Mouse (Mus musculus) spleen, embryonic (tissue): ENCODE data around the gene Sprn.

ENCODE experiments used
- CTCF ChIA-PET: fragments of 350-600 bp; sonication (Branson Sonifier 250); formaldehyde crosslinking; loops from one replicate; lab custom pipeline; 2022; lab: Charles Lee

Sprn gene

DNA sequence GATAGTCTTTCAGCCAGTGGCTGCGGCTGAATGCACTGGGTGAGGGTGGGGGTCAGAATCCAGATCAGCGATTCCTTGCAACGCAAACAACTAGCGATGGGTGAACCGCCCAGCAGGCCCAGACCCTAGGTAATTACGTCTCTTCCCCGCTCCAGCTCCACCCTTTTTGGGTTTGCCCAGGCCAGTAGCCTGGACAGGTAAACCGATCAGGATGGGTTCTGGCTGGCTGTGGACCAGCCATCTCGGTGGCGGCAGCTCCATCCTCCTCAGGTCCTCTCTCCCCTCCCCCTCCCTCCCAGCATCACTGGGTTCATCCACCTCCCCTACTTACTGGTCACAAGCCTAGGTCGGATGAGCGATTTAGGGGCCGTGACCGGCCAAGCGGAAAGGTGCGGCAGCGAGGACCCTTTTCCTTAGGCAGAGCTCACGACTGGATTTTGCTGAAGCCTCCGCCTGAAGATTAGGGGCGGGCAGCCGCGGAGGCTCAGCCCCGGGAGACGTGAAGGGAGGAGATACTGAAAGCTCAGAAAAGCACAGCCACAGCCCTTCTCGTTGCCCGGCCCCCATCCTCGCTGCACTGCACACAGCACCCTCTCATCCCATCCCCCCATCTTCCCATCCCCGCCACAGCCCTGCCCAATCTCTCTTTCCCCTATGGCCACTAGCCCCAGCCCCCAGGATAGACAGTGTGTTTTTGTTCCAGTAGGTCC, at the start of gene Sprn:
Gene Sprn, minus strand, starts transcription at position 660 of the 710 bp plus-strand sequence.
- CTCF ChIA-PET = no interaction called here

DNA sequence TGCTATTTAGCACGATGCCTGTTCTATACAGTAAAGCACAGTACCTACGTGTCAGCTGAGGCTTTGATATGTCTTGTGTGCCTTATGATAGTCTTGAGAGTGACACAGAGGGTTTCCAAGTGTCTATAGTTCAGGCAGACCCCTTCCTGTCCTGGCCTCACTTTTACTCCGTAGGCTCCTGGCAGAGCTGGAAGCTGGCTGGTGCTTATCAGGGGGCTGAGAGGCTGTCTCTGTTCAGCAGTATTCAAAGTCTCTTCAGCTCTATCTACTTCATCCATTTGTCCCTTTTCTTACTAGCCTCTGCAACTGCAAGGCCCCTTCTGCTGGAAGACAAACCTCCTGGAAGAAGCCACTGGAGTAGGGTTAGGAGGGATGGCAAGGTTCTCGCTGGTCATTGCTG, 46.4 kb upstream of the Sprn start:
- CTCF ChIA-PET = no interaction called here

DNA sequence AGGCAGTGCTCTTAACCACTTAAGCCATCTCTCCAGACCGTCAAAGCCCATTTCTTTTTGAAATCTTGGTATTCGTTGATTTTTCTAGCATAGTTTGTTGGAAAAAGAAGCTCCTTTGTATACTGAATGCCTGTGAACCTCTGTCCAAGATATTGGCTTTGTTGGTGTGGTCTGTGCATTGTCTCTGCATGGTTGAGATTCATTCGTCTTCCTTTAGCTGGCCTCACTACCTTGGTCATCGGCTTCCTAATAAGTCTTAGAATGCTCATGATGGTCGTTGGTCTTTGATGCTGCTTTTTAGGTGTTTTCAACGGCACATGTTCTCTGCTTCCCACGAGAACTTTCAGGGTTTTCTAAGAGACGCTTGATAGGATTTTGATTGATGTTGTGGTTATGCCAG, 41.3 kb upstream of the Sprn start:
- CTCF ChIA-PET = no interaction called here

DNA sequence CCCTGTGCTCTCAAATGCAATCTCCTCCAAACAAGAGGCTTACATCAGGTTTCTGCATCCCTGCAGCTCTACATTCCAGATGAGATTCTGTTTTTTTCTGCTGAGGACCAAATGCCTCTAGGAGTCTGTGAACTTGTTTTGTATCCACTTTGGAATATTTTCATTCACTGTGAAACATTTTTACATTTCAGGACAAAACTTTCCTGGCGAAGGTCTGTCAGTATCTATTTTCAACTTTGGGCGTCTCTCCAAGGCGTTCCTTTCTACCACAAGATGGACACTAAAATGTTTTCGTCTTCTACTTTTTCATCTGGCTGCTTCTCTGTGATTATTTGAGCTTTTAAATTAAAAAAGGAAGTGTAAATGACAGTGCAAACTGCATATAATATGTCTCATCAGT, 39.4 kb upstream of the Sprn start:
- CTCF ChIA-PET = no interaction called here

DNA sequence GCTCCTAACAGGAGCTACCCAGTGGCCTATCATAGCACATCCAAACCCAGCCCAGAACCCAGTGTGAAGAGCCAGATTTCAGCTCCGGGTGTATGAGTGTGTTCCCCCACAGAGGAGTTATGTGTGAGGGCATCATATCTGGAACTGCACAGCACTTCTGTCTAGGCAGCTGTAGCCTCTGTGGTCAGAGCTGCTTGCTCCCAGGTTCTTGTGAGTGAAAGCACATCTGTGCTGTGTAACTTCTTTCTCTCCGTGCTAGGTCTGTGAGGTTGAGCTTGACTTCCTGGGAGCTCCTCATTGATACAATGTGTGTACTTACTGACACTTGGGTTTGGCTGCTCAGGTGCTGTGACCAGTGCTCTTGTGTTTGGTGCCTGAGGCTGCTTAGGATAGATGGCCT, 38.2 kb upstream of the Sprn start:
- CTCF ChIA-PET = interaction anchor here (0.6 kb wide), 1 partner anchor 1022 kb away, joined by 10 read pairs; no protein-coding TSS in a partner anchor

DNA sequence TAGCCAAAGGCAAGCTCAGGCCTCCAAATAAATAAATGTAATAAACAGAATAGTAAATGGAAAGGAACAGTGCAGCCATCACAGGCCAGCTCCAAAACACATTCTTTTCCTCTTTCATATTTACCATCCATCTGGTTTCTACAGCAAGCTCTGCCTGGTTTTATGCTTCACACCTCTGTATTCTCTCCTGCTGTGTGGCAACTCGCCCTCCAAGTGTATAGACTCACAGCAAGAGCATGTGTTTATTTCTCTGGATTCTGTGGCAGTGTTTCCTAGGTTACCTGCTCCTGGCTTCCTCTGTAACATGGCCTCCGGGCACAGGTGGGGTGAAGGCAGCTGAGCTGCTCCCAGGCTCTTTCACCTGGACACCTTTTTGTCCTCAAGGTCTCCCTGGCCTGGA, 37.8 kb upstream of the Sprn start:
- CTCF ChIA-PET = interaction anchor here (0.6 kb wide), 1 partner anchor 1022 kb away, joined by 10 read pairs; no protein-coding TSS in a partner anchor

DNA sequence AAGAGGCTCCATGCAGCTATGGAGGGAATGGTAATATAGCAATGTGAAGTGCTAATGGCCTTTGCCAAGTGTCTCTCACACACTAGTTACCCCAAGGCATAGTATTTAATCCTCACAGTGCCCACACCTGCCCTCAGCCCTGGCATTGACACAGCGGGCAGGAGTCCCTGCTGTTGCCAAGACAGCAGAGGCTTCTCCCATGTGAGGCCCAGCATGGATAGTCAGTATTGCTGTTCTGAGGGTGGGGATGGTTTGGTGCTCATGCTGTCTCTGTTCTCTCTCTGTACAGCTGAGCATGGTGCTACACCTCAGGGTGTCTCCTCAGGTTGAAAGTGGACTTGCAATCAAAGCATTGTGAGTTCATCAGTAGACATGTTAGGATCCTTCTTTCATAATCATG, 35.8 kb upstream of the Sprn start:
- CTCF ChIA-PET = no interaction called here

DNA sequence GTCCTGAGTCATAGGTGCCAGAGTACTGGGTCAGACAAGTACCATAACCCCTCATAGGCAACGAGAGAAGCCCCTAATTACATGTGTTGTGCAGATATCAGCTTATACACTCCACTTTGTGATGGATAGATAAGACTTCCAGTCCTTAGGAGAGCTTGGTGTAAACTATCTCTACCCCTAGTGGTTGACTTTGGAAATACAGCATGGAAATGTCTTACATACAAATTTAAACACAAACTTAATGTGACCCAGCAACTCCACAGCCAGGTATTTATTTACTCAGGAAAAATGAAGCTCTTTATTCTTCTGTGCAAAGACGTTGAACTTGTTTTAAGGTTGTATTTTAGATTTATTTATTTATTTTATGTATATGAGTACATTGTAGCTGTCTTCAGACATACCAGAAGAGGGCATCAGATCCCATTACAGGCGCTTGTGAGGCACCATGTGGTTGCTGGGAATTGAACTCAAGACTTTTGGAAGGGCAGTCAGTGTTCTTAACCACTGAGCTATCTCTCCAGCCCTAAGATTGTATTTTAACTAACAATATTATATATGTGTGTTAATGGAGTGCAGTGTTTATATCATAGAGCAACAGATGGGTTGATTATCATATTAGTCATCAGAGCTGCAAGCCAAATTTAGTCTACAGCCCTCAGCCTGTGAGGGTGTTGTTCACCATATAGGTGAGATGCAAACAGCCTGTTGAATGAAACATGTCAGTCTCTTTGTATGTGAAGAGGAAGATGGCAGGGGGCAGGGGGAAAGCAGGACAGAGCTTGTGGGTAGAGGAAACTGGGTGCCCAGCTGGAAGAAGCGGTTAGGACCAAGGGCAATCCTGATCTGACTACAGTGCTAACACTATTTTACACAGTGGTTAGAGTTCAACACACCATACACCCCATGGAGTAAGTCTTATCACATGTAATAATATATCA, 34.0 kb upstream of the Sprn start:
- CTCF ChIA-PET = no interaction called here

DNA sequence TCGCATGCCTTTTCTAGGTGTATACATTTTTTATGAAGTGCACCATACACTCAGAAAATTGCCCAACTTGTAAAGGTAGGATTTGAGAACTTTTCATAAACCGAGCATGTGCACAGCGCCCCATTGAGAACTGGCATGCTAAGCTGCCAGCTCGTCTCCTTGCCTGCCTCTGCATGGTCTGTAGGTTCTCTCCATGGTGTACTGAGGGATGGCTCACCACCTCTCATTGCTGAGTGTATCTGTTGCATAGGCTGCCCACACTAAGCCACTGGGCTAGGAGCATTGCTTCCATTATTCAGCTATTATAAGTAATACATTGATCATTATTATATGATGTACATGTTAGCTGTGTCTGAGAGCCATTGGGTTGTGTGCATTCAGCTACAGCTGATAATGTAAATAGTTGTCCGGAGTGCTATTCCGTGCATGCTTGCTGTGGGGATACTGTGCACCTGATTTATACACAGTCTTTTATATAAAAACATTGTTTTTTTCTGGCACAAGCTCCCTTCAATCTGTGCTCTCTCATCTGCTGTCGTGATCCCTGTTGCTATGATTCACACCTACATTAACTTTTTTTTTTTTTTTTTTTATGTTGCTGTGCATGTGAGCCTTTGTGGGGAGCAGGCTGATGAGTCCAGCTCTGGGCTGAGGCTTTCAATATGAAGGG, 33.2 kb upstream of the Sprn start:
- CTCF ChIA-PET = interaction anchor here (0.6 kb wide), 1 partner anchor 15 kb away, joined by 3 read pairs; no protein-coding TSS in a partner anchor

DNA sequence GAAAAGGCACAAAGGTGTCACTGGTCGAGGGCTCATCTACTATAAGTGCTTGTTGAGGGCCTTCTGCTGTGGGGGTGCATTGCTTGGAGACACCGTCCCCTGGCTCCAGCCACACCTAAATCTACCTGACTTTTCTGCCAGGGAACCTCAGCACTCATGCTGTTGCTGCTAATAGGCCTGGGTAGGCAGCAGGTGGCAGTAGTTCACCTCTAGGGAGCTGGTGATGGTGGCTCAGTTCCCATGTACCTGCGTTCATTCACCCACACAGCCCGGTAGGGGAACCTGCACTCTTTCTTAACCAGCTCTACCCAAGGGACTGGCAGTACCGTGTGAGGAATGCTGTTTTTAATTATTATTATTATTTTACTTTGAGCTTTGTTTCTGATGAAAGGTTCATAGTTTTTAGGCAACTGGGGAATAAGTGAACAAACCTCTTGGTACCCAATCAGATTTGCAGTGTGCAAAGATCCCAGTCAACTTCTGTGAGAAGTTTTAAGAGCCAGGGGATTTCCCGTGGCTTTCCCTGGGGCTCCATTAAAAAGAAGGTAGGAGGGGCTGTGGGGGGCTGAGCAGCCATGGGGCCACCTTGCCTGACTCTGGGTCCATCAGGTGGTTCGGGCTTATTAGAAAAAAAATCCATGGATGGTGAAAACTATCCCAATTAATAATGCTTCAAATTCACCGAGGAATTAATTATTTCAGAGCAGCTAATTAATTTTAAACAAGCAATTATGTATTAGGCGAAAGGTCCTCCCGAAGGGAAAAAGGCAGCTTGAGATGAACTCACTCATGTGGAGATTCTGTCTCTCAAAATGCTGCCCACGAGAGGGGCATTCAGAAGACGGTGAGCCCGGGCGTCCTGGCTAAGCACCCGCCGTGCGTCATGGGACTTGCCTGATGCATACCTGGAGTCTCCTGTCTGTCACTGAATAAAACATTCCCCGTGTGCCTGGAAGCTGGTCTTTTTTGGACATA, 32.3 kb upstream of the Sprn start:
- CTCF ChIA-PET = interaction anchor here (0.7 kb wide), 1 partner anchor 12 kb away, joined by 9 read pairs; no protein-coding TSS in a partner anchor

DNA sequence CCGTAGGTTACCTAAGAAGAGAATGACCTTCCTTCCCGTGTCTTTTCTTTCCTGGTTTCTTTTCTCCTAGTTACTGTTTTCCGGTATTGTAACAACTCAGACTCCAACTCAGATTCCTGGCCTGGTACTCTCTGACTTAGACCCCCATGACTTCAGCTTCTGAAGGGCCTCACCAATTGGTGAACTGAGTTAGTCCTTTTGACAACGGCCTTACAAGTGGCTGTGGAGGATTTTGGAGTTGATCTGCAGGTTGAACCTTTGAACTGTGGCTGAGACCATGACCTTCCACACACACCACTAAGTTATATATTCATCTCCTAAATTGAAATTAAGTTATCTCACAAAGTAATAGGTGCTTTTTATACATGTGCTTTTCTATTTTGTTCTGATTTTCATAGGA, 29.5 kb upstream of the Sprn start:
- CTCF ChIA-PET = no interaction called here

DNA sequence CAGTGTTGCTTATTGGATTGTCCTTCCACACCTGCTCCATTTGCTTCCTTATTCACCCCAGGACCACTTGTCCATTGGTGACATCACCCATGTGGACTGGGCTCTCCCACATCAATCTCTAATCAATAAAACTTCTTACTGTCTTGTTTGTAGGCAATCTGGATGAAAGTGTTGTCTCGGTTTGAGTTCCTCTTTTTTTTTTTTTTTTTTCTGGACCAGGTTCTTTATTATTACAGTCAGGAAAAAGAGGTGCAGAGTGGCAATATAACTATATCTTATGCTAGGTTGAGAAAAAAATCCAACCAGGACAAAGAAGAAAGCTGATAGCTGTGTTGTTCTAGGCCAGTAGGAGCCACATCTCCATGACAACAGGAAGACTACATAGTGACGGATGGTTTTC, 26.0 kb upstream of the Sprn start:
- CTCF ChIA-PET = no interaction called here

DNA sequence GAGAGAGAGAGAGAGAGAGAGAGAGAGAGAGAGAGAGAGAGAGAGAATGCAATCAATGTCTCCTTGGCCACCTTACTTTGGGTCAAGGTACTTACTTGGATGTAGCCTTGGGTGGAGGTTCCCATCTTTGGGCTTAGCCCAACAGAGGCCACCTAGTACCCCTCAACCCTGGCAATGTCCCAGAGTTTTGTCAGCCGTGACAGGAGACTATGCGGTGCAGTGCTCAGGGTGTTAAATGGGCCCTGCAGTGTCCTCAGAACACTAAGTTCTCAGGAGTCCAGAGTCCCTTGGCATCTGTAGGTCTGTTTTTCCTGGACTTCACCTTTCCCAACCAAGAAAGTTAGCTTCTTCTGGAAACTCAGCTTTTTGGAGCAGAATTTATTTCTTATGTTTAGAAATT, 24.5 kb upstream of the Sprn start:
- CTCF ChIA-PET = no interaction called here

DNA sequence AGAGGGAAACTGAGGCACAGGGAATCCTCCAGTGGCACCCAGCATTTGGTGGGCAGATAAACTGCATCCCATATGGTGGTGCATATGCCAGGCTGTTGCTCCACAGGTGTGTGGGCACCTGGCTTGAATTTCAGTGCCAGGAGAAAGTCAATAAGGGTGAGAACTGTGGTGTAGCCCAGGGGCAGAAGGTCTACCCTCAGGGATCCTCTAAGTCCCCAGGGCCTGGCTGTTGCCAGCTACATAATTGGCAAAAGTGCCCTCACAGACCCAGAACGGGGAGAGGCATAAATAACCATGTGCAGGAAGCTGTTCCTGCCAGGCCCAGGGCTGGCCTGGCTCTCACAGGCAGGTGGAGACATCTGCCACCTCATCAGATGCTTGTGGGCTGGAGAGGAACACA, 18.3 kb upstream of the Sprn start, which contains the start of gene Olfr523:
Gene Olfr523, plus strand, starts transcription at position 282 of the 400 bp plus-strand sequence.
- CTCF ChIA-PET = no interaction called here

DNA sequence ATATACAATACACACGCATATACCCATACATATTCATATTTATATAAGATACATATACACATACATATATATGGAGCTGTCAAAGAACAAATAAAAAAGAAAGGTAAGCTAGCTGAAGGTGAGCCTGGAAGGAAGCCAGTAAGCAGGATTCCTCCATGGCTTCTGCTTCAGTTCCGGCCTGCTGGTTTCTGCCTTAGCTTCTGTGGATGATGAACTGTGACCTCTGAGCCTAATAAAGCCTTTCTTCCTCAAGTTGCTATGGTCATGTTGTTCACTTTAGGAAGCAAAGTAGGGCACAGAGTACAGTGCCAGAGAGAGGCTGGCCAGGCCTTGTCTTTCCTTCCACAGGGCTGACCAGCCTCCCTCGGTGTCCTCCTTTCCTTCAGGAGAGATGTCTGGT, 16.2 kb upstream of the Sprn start:
- CTCF ChIA-PET = no interaction called here

DNA sequence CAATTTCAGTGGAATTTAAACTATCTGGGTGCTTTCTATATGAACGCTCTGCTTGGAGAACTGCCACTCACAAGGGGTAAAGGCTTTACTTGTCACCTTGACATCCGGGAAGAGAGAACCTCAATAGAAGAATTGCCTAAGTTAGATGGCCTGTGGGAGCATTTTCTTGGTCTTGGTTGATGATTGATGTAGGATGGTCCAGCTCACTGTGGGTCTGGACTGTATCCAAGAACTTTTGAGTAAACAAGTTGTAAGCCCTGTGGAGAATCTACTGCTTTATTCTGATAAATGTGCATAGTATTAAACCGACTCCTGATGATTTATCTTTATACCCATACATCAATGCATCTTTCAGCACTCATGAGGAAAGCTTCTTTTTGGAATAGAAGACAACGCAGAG, 14.7 kb upstream of the Sprn start:
- CTCF ChIA-PET = no interaction called here

DNA sequence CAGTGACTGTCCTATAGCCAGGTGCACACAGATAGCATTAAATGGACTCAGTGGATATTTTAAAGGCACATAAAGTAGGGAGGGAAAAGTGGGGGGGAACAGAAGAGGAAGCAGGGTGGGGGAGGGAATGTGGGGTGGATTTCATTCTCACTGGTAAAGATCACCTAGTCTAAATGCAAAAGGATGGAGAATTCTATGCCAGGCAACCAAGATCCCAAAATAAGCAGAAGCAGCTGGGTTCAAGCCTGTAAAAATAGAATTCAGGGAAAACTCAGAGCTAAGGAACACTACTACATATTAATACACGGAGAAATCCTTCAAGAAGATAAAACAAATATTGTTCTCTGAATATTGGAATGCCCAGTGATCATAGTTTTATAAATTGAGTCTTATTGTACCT, 13.3 kb upstream of the Sprn start:
- CTCF ChIA-PET = no interaction called here

DNA sequence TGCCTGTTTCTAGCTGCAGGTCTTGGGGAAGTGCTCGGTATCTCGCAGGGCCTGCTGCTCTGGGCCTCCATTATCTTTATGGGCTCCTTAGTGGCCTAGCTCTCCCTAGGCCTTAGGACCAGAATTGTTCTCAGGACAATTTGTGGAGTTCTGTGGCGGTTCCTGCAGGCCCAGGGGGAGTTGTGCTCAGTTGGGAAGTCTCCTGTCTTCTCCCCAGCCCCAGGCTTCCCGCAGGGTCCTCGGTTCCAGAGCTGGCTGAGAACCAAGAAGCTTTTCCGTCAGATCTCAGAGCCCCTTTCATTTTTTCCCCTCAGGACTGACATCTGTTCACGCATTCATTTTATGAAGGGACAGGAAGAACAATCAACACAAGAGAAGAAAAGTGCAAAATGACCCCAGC, 10.0 kb upstream of the Sprn start, which contains the start of gene Olfr522:
Gene Olfr522, minus strand, starts transcription at position 101 of the 400 bp plus-strand sequence.
- CTCF ChIA-PET = no interaction called here

DNA sequence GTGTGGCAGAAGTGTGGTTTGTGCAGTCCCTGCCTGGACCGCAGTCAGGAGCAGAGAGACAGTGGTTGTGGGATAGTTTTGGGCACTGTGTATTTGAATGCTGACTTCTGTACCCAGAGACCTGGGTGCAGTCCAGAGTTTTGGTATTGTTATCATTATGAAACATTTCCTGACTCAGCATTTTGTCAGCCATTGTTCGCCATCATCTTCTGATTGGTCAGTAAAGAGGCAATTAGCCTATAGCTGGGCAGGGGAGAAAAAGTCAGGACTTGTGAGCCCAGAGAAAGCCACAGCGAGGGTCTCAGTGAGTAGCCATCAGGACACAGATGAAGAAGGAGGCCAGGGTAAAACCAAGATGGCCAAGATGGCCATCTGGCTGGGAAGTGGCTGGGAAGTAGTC, 5.7 kb upstream of the Sprn start:
- CTCF ChIA-PET = no interaction called here

DNA sequence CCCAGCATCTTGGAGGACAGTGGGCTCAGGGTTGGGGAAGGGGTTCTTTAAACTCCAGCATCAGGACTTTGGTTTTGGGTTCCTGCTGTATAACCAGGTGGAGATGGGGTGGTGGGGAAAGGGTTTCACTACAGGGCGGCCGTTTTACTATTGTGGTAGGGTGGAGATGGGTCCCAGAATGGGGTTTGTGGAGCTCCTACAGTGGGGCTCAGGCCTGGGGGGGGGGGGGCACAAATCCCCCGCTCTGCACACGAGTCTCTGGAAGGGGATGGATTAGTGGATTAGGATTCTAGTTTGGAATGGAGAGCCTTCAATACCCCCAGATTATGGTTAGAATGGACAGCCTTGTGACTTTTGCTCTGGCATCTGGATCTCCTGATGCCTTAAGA, 854 bp downstream of the Sprn start:
- CTCF ChIA-PET = no interaction called here

DNA sequence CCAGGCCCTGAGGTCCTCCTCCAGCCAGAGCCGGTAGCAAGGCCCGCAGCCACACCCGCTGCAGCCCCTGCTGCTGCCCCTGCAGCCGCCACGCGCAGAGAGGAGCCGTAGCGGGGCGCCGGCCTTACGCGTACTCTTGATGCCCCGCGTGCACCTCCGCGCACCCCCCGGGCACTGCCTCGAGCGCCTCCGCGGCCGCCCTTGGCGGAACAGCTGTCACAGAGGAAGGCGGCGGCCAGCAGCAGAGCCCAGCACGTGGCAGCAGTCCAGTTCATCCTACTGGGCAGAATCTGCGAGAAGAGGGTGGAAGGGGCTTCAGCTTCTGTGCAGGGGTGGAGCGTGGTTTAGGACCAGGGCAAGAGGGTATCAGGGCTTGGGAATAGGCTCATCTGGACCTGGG, 1.3 kb downstream of the Sprn start:
- CTCF ChIA-PET = no interaction called here
